Mouse (Mus musculus) olfactory bulb, adult 2 months (tissue): ENCODE measurements at regions not wholly inside any gene's neighbourhood (a gene's known extent, or its start where the extent isn't known, plus 50 kb on each side); places are given as distances from the start of the nearest gene placed in this dataset.

Source experiments
- CTCF ChIP-seq: fragments of 200-500 bp; IDR thresholded peaks from 2 replicates; pipeline ENCODE4 v1.5.1; 2012; ENCODE audit warnings: low read depth, mild to moderate bottlenecking, low read length, moderate library complexity; ENCODE audit not compliant: insufficient read depth
- POLR2A ChIP-seq: fragments of 200-500 bp; IDR thresholded peaks from 2 replicates; pipeline ENCODE4 v1.6.1; 2012; ENCODE audit warnings: mild to moderate bottlenecking, low read depth, low read length, moderate library complexity; ENCODE audit not compliant: insufficient read depth

DNA sequence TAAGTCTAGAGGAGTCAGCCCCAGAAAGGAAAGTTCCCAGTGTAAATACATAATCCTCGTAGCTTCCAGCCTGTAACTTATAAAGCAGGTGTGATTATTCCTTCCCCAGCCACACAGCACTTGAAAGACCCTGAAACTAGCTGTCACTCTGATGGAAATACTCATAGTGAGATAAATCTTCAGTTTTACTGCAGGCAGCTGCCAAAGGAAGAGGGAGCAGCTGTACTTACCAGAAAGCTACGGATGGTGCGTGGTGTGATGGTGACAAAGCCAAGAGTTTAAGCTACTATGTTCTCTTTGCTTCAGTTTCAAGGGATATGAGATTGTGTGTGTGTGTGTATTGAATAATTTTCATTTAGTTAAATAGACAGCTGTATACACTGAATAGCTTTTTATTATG is 1007.1 kb downstream of the Robo2 start:
- TF ChIP-seq POLR2A (no peak), CTCF (no peak)
